Mouse (Mus musculus) 3T3-L1 (cell line): ENCODE data around the gene Hspb2.

Experiments
- DNase-seq: peaks from one replicate; pipeline ENCODE4 v3.0.0-alpha.2; 2015; ENCODE audit warnings: low read depth, low spot score

Gene Hspb2

GRCm38 (mm10) chr9:50714188-50714587, 38.0 kb downstream of the Hspb2 start:
- no peak for DNase-seq

GRCm38 (mm10) chr9:50711337-50711736, 40.8 kb downstream of the Hspb2 start:
- DNase-seq = no peak

- peak; percentile 66 for DNase-seq
Observed at GRCm38 (mm10) chr9:50709108-50709507, 43.0 kb downstream of the Hspb2 start.

- no peak for DNase-seq
Observed at GRCm38 (mm10) chr9:50704907-50705306, 47.2 kb downstream of the Hspb2 start.
